Mouse (Mus musculus) ES-Bruce4 (cell line): ENCODE measurements around the gene Iyd. TPM values are rescaled to one million over a fixed set of nuclear protein-coding genes. Genes with fewer than 3 reads are reported as not detected.
"Not testable (repeated sequence)": the region's sequence is repeated elsewhere in the genome, so short reads cannot be mapped to it uniquely, and the experiment has no call there.

Experiments
- H3K27ac ChIP-seq: 2 replicates; pipeline ENCODE4 v1.5.1; 2012; ENCODE audit warnings: low read length, inconsistent platforms; ENCODE audit not compliant: insufficient read depth
- H3K27me3 ChIP-seq: 2 replicates; pipeline ENCODE4 v1.6.1; 2012; ENCODE audit warnings: mild to moderate bottlenecking, low read length, inconsistent platforms; ENCODE audit not compliant: control insufficient read depth, poor library complexity, insufficient read depth, severe bottlenecking
- H3K36me3 ChIP-seq: 2 replicates; pipeline ENCODE4 v1.6.1; 2012; ENCODE audit warnings: inconsistent platforms, mild to moderate bottlenecking, low read length, moderate library complexity; ENCODE audit not compliant: control insufficient read depth, poor library complexity, insufficient read depth, severe bottlenecking
- H3K4me1 ChIP-seq: one replicate; pipeline ENCODE4 v1.8.1; 2011; ENCODE audit warnings: low read length; ENCODE audit not compliant: control insufficient read depth, insufficient read depth
- H3K4me3 ChIP-seq: 2 replicates; pipeline ENCODE4 v1.5.1; 2011; ENCODE audit warnings: low read depth, mild to moderate bottlenecking, low read length
- H3K9ac ChIP-seq: 2 replicates; pipeline ENCODE4 v1.6.1; 2012; ENCODE audit warnings: low read depth, mild to moderate bottlenecking, inconsistent platforms; ENCODE audit not compliant: poor library complexity, severe bottlenecking
- H3K9me3 ChIP-seq: replicated peaks from 2 replicates; pipeline ENCODE4 v1.6.1; 2012; ENCODE audit warnings: mild to moderate bottlenecking, low read length, inconsistent platforms; ENCODE audit not compliant: control insufficient read depth, poor library complexity, insufficient read depth, severe bottlenecking
- CTCF ChIP-seq: IDR thresholded peaks from one replicate; pipeline ENCODE4 v1.8.1; 2011; ENCODE audit warnings: low read depth, low read length
- EP300 ChIP-seq: IDR thresholded peaks from 2 replicates; pipeline ENCODE4 v1.6.1; 2011; ENCODE audit warnings: low read depth, low read length; ENCODE audit not compliant: insufficient read depth
- POLR2A ChIP-seq: IDR thresholded peaks from one replicate; pipeline ENCODE4 v1.8.1; 2011; ENCODE audit warnings: low read length; ENCODE audit not compliant: insufficient read depth
- polyA plus RNA-seq: library from polyadenylated mRNA; stranded (reverse); fragments of >200 nt; gene quantifications from 2 replicates; pipeline ENCODE4 v1.2.4, GENCODE M21; 2011; ENCODE audit warnings: low read depth; ENCODE audit not compliant: missing spikeins, insufficient read depth, insufficient read length

Iyd gene
- polyA plus RNA-seq, result not detected in 2 replicates

DNA sequence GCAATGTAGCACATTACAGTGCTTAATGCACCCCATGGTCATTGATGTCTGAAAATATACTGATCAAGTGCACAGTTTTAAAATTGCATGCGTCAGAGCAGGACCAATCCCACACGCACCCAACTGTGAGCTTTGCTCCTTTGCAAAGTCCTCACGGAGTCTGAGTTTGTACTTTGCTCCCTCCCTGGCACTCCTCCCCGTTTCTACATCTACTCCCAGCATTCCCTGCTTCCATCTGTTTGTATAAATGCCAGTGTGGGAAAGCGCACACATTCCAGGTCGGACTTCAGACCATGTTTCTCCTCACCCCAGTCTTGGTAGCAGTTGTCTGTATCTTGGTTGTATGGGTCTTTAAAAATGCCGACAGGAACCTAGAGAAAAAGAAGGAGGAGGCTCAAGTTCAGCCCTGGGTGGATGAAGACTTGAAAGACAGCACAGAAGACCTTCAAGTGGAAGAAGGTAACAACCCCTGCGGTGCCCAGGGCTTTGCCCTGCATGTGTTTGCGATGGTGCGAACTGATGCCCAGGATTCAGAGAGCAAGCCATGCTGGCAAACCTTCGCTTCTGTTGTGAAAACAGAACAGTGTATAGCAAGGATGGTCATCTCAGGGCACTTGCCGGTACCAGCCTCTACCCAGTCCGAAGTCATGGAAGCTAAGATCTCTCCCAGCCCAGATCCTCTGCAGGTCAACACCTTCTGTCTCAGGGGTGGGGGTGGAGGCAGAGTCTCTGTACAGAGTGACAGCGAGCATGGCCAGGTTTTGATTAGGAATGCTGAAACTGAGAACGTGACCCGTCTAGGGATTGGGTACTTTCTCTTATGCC is at the start of gene Iyd:
Iyd (plus strand) TSS at position 238 of the 825 bp plus-strand sequence.
- H3K27ac ChIP-seq, result no peak within 1 kb of the TSS
- TF ChIP-seq POLR2A (no peak), CTCF (no peak)
- no peaks in the 10 kb centered on the region for H3K36me3 ChIP-seq
- H3K4me3 ChIP-seq, result no peak within 1 kb of the TSS
- H3K27me3 ChIP-seq, result no peaks in the 10 kb centered on the region
- H3K9me3 ChIP-seq, result no peaks in the 10 kb centered on the region
- H3K4me1 ChIP-seq, result no peaks in the 10 kb centered on the region
- H3K9ac ChIP-seq, result no peak within 1 kb of the TSS

DNA sequence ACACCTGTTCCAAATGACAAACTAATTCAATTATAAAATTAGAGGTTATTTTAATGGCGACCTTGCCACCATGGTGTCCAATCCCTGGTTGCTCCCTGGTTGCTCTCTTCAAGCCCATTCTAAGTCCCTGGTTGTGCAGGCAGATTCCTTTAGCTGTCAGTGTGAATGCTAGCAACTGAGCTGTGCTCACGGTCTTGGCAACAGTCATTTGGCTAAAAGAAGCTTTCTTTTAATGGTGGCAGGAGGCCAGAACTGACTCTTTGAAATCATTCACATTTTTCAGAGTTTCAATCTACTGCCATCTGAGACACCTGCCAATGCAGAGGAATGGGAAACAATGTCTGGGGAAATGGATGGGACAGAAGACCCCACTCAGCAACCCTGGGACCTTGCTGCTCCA is 43.2 kb upstream of the Iyd start:
- Histone ChIP-seq H3K4me1 (no peaks in the 10 kb centered on the region), H3K27ac (no peak overlapping the region), H3K9me3 (no peaks in the 10 kb centered on the region), H3K9ac (no peak overlapping the region), H3K27me3 (no peaks in the 10 kb centered on the region), H3K4me3 (no peak overlapping the region), H3K36me3 (no peaks in the 10 kb centered on the region)
- TF ChIP-seq CTCF, result no peak
- no peak for TF ChIP-seq POLR2A
- no peak for TF ChIP-seq EP300

DNA sequence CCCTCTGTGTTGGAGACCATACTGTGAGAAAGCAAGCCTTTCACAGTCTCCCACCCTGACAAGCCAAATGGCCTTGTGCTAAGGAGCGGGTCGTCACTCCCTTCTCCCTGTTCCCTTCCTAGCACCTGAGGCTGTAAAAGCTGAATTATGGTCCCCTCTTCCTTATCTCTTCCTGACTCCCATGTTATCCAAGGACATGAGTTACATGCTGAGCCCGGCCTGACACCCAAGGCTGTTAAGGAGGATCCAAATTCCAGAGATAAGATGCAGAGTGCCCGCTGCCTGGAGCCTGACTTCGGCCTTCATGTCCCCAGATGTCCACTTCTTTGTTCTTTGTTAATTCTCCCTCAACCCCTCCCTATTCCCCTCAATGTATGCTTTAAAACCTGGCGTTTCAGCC is 39.2 kb upstream of the Iyd start:
- H3K27me3 ChIP-seq, H3K9me3 ChIP-seq, H3K36me3 ChIP-seq, H3K4me1 ChIP-seq, H3K27ac ChIP-seq, H3K9ac ChIP-seq, H3K4me3 ChIP-seq: not testable (repeated sequence)

DNA sequence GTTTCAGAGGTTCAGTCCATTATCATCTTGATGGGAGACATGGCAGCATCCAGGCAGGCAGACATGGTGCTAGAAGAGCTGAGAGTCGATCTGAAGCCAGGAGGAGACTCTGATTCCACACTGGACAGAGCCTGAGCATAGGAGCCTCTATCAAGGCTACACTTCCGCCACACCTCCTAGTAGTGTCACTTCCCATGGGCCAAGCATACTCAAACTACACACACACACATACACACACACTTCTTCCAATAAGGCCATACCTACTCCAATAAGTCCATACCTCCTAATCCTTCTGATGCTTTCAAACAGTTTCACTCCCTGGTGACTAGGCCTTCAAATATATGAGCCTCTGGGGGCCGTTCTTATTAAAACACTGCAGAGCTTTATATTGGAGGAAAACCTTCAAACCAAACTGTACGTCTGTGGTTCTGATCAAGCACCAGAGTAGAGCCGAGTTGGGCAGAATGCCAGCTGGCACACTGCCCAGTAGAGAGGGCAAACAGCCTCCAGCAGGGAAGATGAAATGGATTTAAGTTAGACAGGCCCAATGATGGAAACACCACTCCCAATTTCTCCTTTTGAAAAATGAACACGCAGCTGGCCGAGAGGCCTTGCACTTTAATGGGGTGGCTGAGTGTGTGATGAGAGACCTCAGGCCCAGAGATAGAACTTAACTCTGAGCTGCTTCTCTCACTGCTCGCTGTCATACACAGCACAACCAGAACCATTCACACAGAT is 32.4 kb upstream of the Iyd start:
- Histone ChIP-seq H3K27me3 (no peaks in the 10 kb centered on the region), H3K9ac (no peak overlapping the region), H3K36me3 (no peaks in the 10 kb centered on the region), H3K4me1 (no peaks in the 10 kb centered on the region), H3K27ac (no peak overlapping the region), H3K9me3 (no peaks in the 10 kb centered on the region), H3K4me3 (no peak overlapping the region)
- TF ChIP-seq EP300, result no peak
- TF ChIP-seq POLR2A, result no peak
- no peak for TF ChIP-seq CTCF

DNA sequence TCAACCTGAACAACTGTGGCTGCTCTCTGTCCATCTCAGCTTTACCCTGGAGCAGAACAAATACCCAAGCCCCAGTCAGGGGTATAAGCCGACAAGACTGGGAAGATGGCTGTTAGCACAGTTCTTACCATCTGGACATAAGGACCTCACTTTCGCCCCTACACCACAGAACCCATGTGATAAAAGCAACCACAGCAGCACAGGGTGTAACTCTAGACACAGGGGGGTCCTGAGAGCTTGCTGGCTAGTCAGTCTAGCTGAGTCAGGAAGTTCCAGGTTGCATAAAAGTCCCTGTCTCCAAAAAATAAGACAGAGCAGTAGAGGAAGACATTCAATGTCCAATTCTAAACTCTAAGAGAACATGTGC is 31.8 kb upstream of the Iyd start:
- Histone ChIP-seq H3K27ac (no peak overlapping the region), H3K27me3 (no peaks in the 10 kb centered on the region), H3K4me3 (no peak overlapping the region), H3K9ac (no peak overlapping the region), H3K36me3 (no peaks in the 10 kb centered on the region), H3K4me1 (no peaks in the 10 kb centered on the region), H3K9me3 (no peaks in the 10 kb centered on the region)
- TF ChIP-seq CTCF (no peak), POLR2A (no peak), EP300 (no peak)

DNA sequence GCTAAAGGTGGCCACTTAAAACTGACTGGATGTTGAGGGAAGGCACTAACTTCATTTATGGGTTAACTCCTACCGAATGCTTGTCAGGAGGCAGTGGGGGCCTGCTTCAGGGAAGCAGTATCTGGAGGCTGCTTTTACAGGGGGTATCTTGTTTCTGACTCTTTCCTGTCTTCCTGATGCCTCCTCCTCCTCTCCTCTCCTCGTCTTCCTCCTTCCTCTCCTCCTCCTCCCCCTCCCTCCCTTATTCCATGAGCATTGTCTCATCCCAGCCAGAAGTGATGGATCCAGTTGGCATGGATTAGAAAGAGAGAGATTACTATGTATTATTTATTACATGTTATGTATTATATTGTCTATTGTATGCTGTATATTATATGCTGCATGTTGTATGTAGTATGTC is 31.3 kb upstream of the Iyd start:
- Histone ChIP-seq H3K4me1 (no peaks in the 10 kb centered on the region), H3K9me3 (no peaks in the 10 kb centered on the region), H3K27me3 (no peaks in the 10 kb centered on the region), H3K4me3 (no peak overlapping the region), H3K27ac (no peak overlapping the region), H3K36me3 (no peaks in the 10 kb centered on the region), H3K9ac (no peak overlapping the region)
- no peak for TF ChIP-seq EP300
- no peak for TF ChIP-seq POLR2A
- TF ChIP-seq CTCF, result no peak
